Mouse (Mus musculus): ENCODE measurements around the gene Asxl1. TPM values are rescaled to one million over a fixed set of nuclear protein-coding genes. Genes with fewer than 3 reads are reported as not detected.

Gene Asxl1
- total RNA-seq, 2 experiments from 2014 or later = 34.6 to 34.9 TPM

GRCm38 (mm10) chr2:153404062-153404461 is 58.4 kb downstream of the Asxl1 start:
- Histone ChIP-seq H3K27ac (no peak overlapping the region), H3K4me3 (no peak overlapping the region)
- TF ChIP-seq CTCF (conservative IDR thresholded peaks at IDR 0.05) = no peak
- DNase-seq (ENCODE audit: low spot score in 2 of 2) = no peak

GRCm38 (mm10) chr2:153404882-153405281 is 59.3 kb downstream of the Asxl1 start:
- no peak for DNase-seq (ENCODE audit: low spot score in 2 of 2)

GRCm38 (mm10) chr2:153406882-153407281 is 61.3 kb downstream of the Asxl1 start:
- no peak overlapping the region; the same call in 1 of the 2 replicates for H3K27ac ChIP-seq
- no peak overlapping the region for H3K4me3 ChIP-seq
- TF ChIP-seq CTCF (conservative IDR thresholded peaks at IDR 0.05) = no peak
- no peak for DNase-seq (ENCODE audit: low spot score in 2 of 2)

More at GRCm38 (mm10) chr2:153404882-153405281, 59.3 kb downstream of the Asxl1 start:
- no peak overlapping the region for H3K27ac ChIP-seq
- TF ChIP-seq CTCF (conservative IDR thresholded peaks at IDR 0.05) = no peak
- H3K4me3 ChIP-seq = no peak overlapping the region

GRCm38 (mm10) chr2:153408971-153409370 is 63.3 kb downstream of the Asxl1 start:
- no peak overlapping the region for H3K4me3 ChIP-seq
- no peak for DNase-seq (ENCODE audit: low spot score in 2 of 2)
- peak overlapping the region; percentile 68; the same call in 1 of the 2 replicates for H3K27ac ChIP-seq
- TF ChIP-seq CTCF (conservative IDR thresholded peaks at IDR 0.05) = no peak

GRCm38 (mm10) chr2:153411557-153411956 is 65.9 kb downstream of the Asxl1 start:
- H3K27ac ChIP-seq = peak overlapping the region; percentile 68
- no peak for TF ChIP-seq CTCF (conservative IDR thresholded peaks at IDR 0.05)
- no peak overlapping the region for H3K4me3 ChIP-seq
- DNase-seq (ENCODE audit: low spot score in 2 of 2) = no peak

GRCm38 (mm10) chr2:153412563-153412962 is 66.9 kb downstream of the Asxl1 start:
- no peak overlapping the region for H3K4me3 ChIP-seq
- peak overlapping the region; percentile 68; the same call in 1 of the 2 replicates for H3K27ac ChIP-seq
- no peak for DNase-seq (ENCODE audit: low spot score in 2 of 2)
- peak; percentile 44 for TF ChIP-seq CTCF (conservative IDR thresholded peaks at IDR 0.05)

GRCm38 (mm10) chr2:153414607-153415006 is 69.0 kb downstream of the Asxl1 start:
- H3K4me3 ChIP-seq = no peak overlapping the region
- peak; percentile 72 for TF ChIP-seq CTCF (conservative IDR thresholded peaks at IDR 0.05)
- H3K27ac ChIP-seq = no peak overlapping the region
- DNase-seq (ENCODE audit: low spot score in 2 of 2) = no peak

- Histone ChIP-seq H3K4me3 (no peak overlapping the region), H3K27ac (peak overlapping the region; percentile 74)
- no peak for DNase-seq (ENCODE audit: low spot score in 2 of 2)
- no peak for TF ChIP-seq CTCF (conservative IDR thresholded peaks at IDR 0.05)
These were observed 72.2 kb downstream of the Asxl1 start for GRCm38 (mm10) chr2:153417841-153418240.

GRCm38 (mm10) chr2:153418381-153418780 is 72.8 kb downstream of the Asxl1 start:
- peak in 1 of 2 experiments; percentile 48 for DNase-seq (ENCODE audit: low spot score in 2 of 2)
- TF ChIP-seq CTCF (conservative IDR thresholded peaks at IDR 0.05) = no peak
- H3K4me3 ChIP-seq = no peak overlapping the region
- H3K27ac ChIP-seq = peak overlapping the region; percentile 74

GRCm38 (mm10) chr2:153421233-153421632 is 75.6 kb downstream of the Asxl1 start:
- Histone ChIP-seq H3K27ac (peak overlapping the region; percentile 59; the same call in 1 of the 2 replicates), H3K4me3 (no peak overlapping the region)
- peak; percentile 77 for TF ChIP-seq CTCF (conservative IDR thresholded peaks at IDR 0.05)
- no peak for DNase-seq (ENCODE audit: low spot score in 2 of 2)

GRCm38 (mm10) chr2:153422051-153422450 is 76.4 kb downstream of the Asxl1 start:
- H3K4me3 ChIP-seq = no peak overlapping the region
- no peak for DNase-seq (ENCODE audit: low spot score in 2 of 2)
- TF ChIP-seq CTCF (conservative IDR thresholded peaks at IDR 0.05) = no peak
- peak overlapping the region; percentile 83 for H3K27ac ChIP-seq

GRCm38 (mm10) chr2:153423113-153423512 is 77.5 kb downstream of the Asxl1 start:
- H3K4me3 ChIP-seq = no peak overlapping the region
- H3K27ac ChIP-seq = peak overlapping the region; percentile 83
- TF ChIP-seq CTCF (conservative IDR thresholded peaks at IDR 0.05) = no peak
- no peak for DNase-seq (ENCODE audit: low spot score in 2 of 2)

- no peak for DNase-seq (ENCODE audit: low spot score in 2 of 2)
- H3K27ac ChIP-seq = peak overlapping the region; percentile 83
- no peak for TF ChIP-seq CTCF (conservative IDR thresholded peaks at IDR 0.05)
- no peak overlapping the region for H3K4me3 ChIP-seq
These were observed 78.9 kb downstream of the Asxl1 start for GRCm38 (mm10) chr2:153424557-153424956.

- Histone ChIP-seq H3K27ac (peak overlapping the region; percentile 83), H3K4me3 (no peak overlapping the region)
- TF ChIP-seq CTCF (conservative IDR thresholded peaks at IDR 0.05) = no peak
- no peak for DNase-seq (ENCODE audit: low spot score in 2 of 2)
These were observed 79.7 kb downstream of the Asxl1 start for GRCm38 (mm10) chr2:153425124-153425844.

Data from layer of hippocampus, adult 2 months (tissue).